Mouse (Mus musculus) adrenal gland (tissue): Measurements from ENCODE around the gene Gm43518.

Source experiments
- intact Hi-C: fragments of 180-260 bp; cut with DNase I; formaldehyde crosslinking; loops from one replicate; pipeline ENCODE4 v1.15.1; 2025

Gm43518 gene

GRCm38 (mm10) chr5:123977231-123977630 is 50.0 kb downstream of the Gm43518 start:
- intact Hi-C loops = no loop called here

GRCm38 (mm10) chr5:123978131-123978530 is 50.9 kb downstream of the Gm43518 start:
- intact Hi-C loops = no loop called here

- intact Hi-C loops = no loop called here
These were observed 52.2 kb downstream of the Gm43518 start for GRCm38 (mm10) chr5:123979221-123979979.

- intact Hi-C loops = no loop called here
These were observed 52.8 kb downstream of the Gm43518 start for GRCm38 (mm10) chr5:123979980-123980369.

GRCm38 (mm10) chr5:123980521-123981249 is 53.5 kb downstream of the Gm43518 start:
- intact Hi-C loops = no loop called here

GRCm38 (mm10) chr5:123981250-123981554 is 54.0 kb downstream of the Gm43518 start:
- intact Hi-C loops = no loop called here

- intact Hi-C loops = no loop called here
These were observed 55.6 kb downstream of the Gm43518 start for GRCm38 (mm10) chr5:123982838-123983237.

- intact Hi-C loops = no loop called here
These were observed 58.2 kb downstream of the Gm43518 start for GRCm38 (mm10) chr5:123985434-123985833.

- intact Hi-C loops = no loop called here
These were observed 59.7 kb downstream of the Gm43518 start for GRCm38 (mm10) chr5:123986925-123987324.

- intact Hi-C loops = no loop called here
These were observed 60.3 kb downstream of the Gm43518 start for GRCm38 (mm10) chr5:123987511-123987910.
